Mouse (Mus musculus) liver, embryonic 15.5 days (tissue): ENCODE data around the gene Grin3b. TPM values are rescaled to one million over a fixed set of nuclear protein-coding genes. Genes with fewer than 3 reads are reported as not detected.

ENCODE experiments used
- ATAC-seq: fragments of 200-750 bp; cut with Nextera tagmentation; 2 replicates; pipeline ENCODE4 v1.8.0; 2017; ENCODE audit warnings: moderate number of reproducible peaks, mild to moderate bottlenecking, moderate library complexity; ENCODE audit not compliant: insufficient read depth
- H3K27ac ChIP-seq: fragments of 300-500 bp; sonication (generic); replicated peaks from 2 replicates; pipeline ENCODE4 v1.5.1; 2015; ENCODE audit warnings: mild to moderate bottlenecking, inconsistent platforms
- H3K27me3 ChIP-seq: fragments of 300-500 bp; sonication (generic); 2 replicates; pipeline ENCODE4 v1.6.1; 2015; ENCODE audit warnings: mild to moderate bottlenecking, inconsistent platforms
- H3K36me3 ChIP-seq: fragments of 300-500 bp; sonication (generic); replicated peaks from 2 replicates; pipeline ENCODE4 v1.6.1; 2015; ENCODE audit warnings: moderate library complexity, mild to moderate bottlenecking, inconsistent platforms
- H3K4me1 ChIP-seq: fragments of 300-500 bp; sonication (generic); replicated peaks from 2 replicates; pipeline ENCODE4 v1.6.1; 2015; ENCODE audit warnings: inconsistent platforms
- H3K4me2 ChIP-seq: fragments of 300-500 bp; sonication (generic); 2 replicates; pipeline ENCODE4 v1.6.1; 2015; ENCODE audit warnings: moderate library complexity, mild to moderate bottlenecking, inconsistent platforms
- H3K4me3 ChIP-seq: fragments of 300-500 bp; sonication (generic); replicated peaks from 2 replicates; pipeline ENCODE4 v1.5.1; 2015; ENCODE audit warnings: mild to moderate bottlenecking, inconsistent platforms
- H3K9ac ChIP-seq: fragments of 300-500 bp; sonication (generic); 2 replicates; pipeline ENCODE4 v1.6.1; 2015; ENCODE audit warnings: moderate library complexity, mild to moderate bottlenecking, inconsistent platforms
- H3K9me3 ChIP-seq: fragments of 300-500 bp; sonication (generic); replicated peaks from 2 replicates; pipeline ENCODE4 v1.6.1; 2016; ENCODE audit warnings: inconsistent platforms
- WGBS: fragments of 180-500 bp; shearing (Covaris S2); methylation state at CpG from one replicate; pipeline ENCODE4 v1.1.7; 2015; ENCODE audit warnings: mixed read lengths; ENCODE audit not compliant: insufficient replicate concordance; 5-methylcytosine and 5-hydroxymethylcytosine counted together
- polyA plus RNA-seq: library from polyadenylated mRNA; unstranded; fragments of >200 nt; fragmentation: Nextera tagmentation; extraction: Ambion mirVana; gene quantifications from 2 replicates; pipeline ENCODE4 v1.2.1, GENCODE M21; 2015

The Grin3b gene
- polyA plus RNA-seq, 1 experiment from 2014 or later: 0.10 TPM

DNA sequence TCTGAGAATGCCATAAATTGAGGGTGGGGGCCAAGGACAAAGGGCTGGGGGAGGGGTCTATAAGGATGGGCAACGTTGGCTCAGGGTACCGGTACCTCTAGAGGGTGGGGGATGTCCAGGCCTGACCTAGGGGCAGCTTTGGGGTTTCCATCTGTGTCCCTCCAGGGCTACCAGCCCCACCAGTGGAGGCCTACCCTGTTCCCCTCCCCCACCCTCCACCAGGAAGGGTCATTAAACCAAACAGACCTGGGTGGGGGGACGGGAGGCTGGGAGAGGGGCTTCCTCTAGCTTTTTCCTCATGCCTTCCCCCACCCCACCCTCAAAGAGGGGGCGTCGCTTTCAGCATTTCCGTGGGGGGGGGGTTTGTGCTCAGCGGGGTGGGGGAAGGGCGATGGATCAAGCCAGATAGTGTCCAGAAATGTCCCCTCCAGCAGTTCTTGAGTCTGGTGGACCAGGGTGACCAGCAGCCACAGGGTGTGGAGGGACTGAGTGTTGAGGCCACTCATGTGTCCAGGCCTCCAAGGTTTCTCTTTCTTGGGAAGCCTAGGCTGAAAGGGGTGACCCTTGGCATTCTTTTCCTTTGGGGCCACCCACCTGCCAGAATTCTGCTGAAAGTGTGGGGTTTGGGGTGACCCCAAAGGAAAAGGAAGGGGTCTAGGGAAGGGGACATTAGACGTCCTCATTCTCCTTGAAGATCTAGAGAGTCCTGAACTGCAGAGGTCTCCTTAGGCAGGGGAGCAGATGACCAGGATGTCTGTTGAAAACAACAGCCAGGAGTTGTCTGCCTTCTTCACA is 41.4 kb upstream of the Grin3b start:
- Histone ChIP-seq H3K9ac (peak overlapping the region; percentile 40), H3K27ac (peak overlapping the region; percentile 63), H3K27me3 (no peaks in the 10 kb centered on the region), H3K4me1 (peaks cover 89% of the 10 kb centered on the region), H3K4me2 (peak overlapping the region; percentile 98), H3K9me3 (no peaks in the 10 kb centered on the region), H3K36me3 (peaks cover 30% of the 10 kb centered on the region), H3K4me3 (peak overlapping the region; percentile 83)
- 26% methylated on average over 9 of the region's 9 CpGs for WGBS
- no peak for ATAC-seq

DNA sequence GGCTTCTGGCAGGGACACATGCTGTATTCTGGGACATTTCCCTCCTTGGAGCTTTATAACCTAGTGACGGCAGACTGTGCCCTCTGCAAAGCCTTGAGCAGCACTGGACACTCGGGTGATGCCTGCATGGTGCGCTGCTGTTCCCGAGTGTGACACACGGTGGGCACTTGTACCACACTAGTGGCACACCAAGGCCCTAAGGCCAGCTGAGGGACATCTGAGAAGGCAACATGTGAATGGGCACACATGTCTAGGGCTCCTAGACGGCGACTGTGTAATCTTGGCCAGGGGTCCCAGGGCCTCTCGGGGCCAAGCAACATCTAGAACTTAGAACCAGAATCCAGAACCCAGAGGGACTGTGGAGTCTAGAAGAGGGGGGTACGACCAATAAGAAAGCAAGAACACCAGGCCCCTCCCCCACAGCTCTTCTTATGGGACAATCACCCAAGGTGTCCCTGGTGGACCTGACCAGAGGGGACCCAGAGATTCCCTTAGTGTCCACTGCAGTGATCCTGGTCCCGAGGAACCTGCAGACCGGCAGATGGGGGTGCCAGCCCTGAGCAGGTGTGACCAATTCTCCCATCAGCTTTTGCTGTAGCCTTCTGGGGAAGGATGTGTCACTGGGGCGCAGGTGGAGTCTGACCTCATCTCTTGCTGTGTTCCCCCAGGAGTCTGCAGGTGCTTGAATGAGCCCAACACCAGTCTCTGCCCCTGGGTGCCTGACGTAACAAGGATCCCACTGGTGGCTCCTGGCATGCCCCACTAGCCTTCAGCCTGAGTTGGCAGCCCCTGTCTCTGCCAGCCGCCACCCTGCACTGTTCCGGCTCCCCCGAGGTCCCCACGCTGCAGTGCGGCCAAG is 40.3 kb upstream of the Grin3b start:
- Histone ChIP-seq H3K27ac (peak overlapping the region; percentile 46; the same call in 1 of the 2 replicates), H3K4me1 (peaks cover 97% of the 10 kb centered on the region), H3K4me2 (peak overlapping the region; percentile 98), H3K27me3 (no peaks in the 10 kb centered on the region), H3K36me3 (peaks cover 36% of the 10 kb centered on the region), H3K9me3 (no peaks in the 10 kb centered on the region), H3K4me3 (peak overlapping the region; percentile 83; the same call in 1 of the 2 replicates), H3K9ac (no peak overlapping the region)
- WGBS: 77% methylated on average over 18 of the region's 18 CpGs
- no peak for ATAC-seq

DNA sequence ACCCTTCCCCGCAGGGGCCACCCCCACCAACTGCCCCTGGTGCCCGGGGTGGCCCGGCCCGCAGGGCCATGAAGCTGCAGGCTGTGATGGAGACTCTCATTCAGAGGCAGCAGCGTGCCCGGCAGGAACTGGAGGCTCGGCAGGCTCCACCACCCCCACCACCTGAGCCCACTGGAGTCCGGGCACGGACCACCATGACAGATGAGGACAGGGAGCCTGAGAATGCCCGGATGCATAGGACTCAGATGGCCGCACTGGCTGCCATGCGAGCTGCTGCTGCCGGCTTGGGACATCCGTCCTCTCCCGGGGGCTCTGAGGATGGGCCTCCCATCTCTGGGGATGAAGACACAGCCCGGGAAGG is 39.7 kb upstream of the Grin3b start:
- H3K27ac ChIP-seq: no peak overlapping the region
- H3K27me3 ChIP-seq: no peaks in the 10 kb centered on the region
- no peak for ATAC-seq
- H3K9me3 ChIP-seq: no peaks in the 10 kb centered on the region
- peaks cover 98% of the 10 kb centered on the region for H3K4me1 ChIP-seq
- H3K4me2 ChIP-seq: no peak overlapping the region
- WGBS: 85% methylated on average over 16 of the region's 16 CpGs
- peaks cover 40% of the 10 kb centered on the region for H3K36me3 ChIP-seq
- no peak overlapping the region for H3K9ac ChIP-seq
- no peak overlapping the region for H3K4me3 ChIP-seq

DNA sequence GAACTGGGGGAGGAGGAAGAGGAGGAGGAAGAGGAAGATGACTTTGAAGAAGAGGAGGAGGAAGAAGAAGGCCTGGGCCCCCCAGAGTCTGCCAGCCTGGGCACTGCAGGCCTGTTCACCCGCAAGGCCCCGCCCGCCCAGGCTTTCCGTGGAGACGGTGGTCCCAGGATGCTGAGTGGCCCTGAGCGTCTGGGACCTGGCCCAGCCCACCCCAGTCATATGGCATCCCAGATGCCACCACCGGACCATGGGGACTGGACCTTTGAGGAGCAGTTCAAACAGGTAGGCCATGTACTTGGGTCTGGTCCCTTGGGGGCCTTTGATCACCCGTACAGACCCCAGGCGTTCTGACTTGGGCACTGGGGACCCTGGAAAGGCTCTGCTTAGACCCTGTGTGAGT is 38.7 kb upstream of the Grin3b start:
- Histone ChIP-seq H3K27me3 (no peaks in the 10 kb centered on the region), H3K9ac (no peak overlapping the region), H3K4me3 (no peak overlapping the region), H3K36me3 (peaks cover 44% of the 10 kb centered on the region), H3K4me1 (peaks cover 98% of the 10 kb centered on the region), H3K9me3 (no peaks in the 10 kb centered on the region), H3K4me2 (no peak overlapping the region), H3K27ac (no peak overlapping the region)
- 61% methylated on average over 9 of the region's 9 CpGs for WGBS
- ATAC-seq: no peak

DNA sequence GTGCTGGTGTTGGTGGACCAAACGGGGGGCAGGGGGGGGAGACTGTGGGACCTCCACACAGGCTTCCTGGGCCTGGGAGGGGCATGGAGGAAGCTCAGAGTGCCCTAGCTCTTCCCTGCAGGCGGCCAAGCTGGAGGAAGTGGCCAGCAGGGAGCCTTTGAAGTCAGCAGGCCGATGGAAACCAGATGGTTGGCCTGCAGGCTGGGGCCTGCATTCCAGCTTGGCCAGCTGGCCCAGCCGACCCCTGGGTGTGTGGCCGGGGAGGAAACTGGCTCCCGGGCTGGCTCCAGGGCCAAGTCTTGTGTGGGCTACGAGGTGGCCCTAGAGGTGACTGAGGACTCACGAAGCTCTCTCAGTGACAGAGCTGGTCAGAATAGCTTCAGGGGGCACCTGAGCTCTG is 37.8 kb upstream of the Grin3b start:
- peaks cover 98% of the 10 kb centered on the region for H3K4me1 ChIP-seq

DNA sequence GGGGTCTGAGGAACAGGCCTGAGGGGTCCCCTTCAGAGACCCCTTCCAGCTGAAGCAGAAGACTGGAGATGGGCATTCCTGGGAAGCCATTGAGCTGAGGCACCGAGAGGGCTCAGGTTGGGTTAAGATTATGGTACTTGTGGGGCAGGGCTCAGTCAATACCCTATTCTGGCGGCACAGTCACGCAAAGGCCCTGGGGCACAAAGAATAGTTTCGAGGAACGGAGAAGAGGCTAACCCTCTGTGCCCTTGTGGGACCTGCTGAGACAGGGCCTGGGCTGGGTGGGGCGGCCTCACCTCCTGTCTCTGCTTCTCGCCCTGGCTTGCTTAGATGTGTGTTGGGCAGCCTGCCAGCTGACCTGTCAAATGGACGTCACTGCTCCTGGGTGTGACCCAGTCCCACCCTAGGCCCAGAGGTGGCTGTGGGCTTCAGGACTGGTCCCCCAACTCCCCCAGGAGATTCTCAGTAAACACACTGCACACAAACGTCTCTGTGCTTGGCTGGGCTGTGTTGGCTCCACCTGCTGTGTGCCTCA is 37.3 kb upstream of the Grin3b start:
- Histone ChIP-seq H3K27ac (0 out of 2 replicates have a peak overlapping the region, but pooled peaks have one; percentile 6), H3K4me1 (peaks cover 98% of the 10 kb centered on the region), H3K4me3 (no peak overlapping the region), H3K9me3 (no peaks in the 10 kb centered on the region), H3K9ac (no peak overlapping the region), H3K36me3 (peaks cover 44% of the 10 kb centered on the region), H3K4me2 (no peak overlapping the region), H3K27me3 (no peaks in the 10 kb centered on the region)
- 66% methylated on average over 9 of the region's 9 CpGs for WGBS
- no peak for ATAC-seq

More for the DNA sequence above, 37.8 kb upstream of the Grin3b start:
- 0 out of 2 replicates have a peak overlapping the region, but pooled peaks have one; percentile 6 for H3K27ac ChIP-seq
- no peaks in the 10 kb centered on the region for H3K27me3 ChIP-seq
- no peaks in the 10 kb centered on the region for H3K9me3 ChIP-seq
- ATAC-seq: no peak
- peak overlapping the region; percentile 7; the same call in 1 of the 2 replicates for H3K4me2 ChIP-seq
- no peak overlapping the region for H3K4me3 ChIP-seq
- no peak overlapping the region for H3K9ac ChIP-seq
- H3K36me3 ChIP-seq: peaks cover 44% of the 10 kb centered on the region
- WGBS: 52% methylated on average over 8 of the region's 8 CpGs

DNA sequence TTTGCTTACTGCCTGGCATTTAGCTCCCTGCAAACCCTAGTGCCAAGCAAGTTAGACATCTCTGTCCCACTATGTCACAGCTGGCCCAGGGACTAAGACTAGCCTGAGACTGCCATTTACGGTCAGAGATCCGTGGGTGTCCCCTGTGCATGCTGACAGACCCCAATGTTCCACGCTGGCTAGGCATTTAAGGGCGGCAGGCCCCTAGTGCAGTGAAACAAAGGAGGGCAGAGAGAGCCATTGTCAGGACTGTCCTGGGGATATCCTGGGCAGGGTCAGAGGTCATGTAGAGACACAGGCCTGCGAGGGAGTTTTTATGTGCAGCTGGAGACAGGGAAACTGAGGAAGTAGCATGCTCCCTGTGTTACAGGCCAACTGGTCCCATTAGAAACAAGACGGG is 36.7 kb upstream of the Grin3b start:
- Histone ChIP-seq H3K27ac (no peak overlapping the region), H3K9me3 (no peaks in the 10 kb centered on the region), H3K27me3 (no peaks in the 10 kb centered on the region), H3K4me1 (peaks cover 100% of the 10 kb centered on the region), H3K4me2 (peak overlapping the region; percentile 4; the same call in 1 of the 2 replicates), H3K9ac (no peak overlapping the region), H3K36me3 (peaks cover 44% of the 10 kb centered on the region), H3K4me3 (no peak overlapping the region)
- 71% methylated on average over 6 of the region's 6 CpGs for WGBS
- ATAC-seq: no peak

DNA sequence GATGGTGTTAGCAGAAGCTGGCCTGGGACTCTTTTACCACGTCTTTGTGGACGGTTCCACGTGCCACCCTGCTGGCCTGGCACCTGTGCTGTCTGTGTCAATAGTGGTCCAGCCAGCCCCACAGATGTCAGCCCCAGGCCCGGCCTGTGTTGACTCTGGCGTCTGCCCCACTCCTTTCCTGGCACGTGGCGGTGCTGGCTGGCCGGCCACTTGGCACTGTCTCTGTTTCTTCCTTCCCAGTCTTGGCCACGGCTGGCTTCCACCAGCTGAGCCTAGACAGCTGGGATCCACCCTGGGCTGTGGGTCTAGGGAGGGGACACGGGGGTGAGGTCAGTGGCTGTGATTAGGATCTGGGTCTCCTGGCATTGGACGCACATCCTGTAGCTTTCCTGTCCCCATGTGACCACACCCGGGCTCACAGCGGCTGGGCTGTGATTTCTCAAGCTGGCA is 36.2 kb upstream of the Grin3b start:
- Histone ChIP-seq H3K4me3 (no peak overlapping the region), H3K27me3 (no peaks in the 10 kb centered on the region), H3K4me1 (peaks cover 99% of the 10 kb centered on the region), H3K9ac (no peak overlapping the region), H3K4me2 (peak overlapping the region; percentile 4; the same call in 1 of the 2 replicates), H3K36me3 (peaks cover 44% of the 10 kb centered on the region), H3K27ac (0 out of 2 replicates have a peak overlapping the region, but pooled peaks have one; percentile 38), H3K9me3 (no peaks in the 10 kb centered on the region)
- no peak for ATAC-seq
- WGBS: 58% methylated on average over 13 of the region's 13 CpGs

DNA sequence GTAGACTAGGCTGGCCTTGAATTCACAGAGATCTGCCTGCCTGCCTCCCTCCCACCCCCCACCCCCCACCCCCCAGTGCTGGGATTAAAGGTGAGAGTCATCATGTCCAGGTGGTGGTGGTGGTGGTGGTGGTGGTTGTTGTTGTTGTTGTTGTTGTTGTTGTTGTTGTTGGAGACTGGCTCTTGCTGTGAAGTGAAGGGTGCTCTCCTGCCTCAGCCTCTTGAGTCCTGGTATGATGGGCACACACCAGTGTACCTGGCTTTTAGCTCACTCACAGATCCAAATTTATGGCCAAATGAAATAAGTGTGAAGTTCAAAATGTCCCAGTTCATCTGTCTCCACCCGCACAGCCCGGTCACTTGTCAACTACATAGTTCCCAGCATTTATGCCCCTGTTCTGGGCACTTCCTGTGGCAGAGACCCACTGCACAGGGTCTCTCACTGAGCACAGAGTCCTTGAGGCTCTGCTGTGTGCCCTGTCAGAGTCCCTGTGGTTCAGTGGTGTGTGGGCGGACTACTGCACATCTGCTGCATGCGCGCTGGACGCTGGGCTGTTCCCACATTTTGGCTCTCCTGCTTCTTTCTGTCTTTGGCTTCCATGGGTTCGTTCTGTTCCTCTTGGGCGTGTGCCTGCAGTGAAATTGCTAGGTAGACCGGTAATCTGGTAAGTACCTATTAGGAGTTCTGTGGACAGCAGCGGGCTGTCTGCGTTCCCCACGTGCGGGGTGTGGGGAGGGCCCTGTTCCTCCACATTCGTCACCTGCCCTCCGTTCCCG is 35.5 kb upstream of the Grin3b start:
- WGBS: 77% methylated on average over 16 of the region's 16 CpGs
- no peaks in the 10 kb centered on the region for H3K27me3 ChIP-seq
- no peak overlapping the region for H3K9ac ChIP-seq
- H3K4me2 ChIP-seq: no peak overlapping the region
- no peaks in the 10 kb centered on the region for H3K9me3 ChIP-seq
- no peak overlapping the region for H3K27ac ChIP-seq
- ATAC-seq: no peak
- H3K4me3 ChIP-seq: no peak overlapping the region
- peaks cover 99% of the 10 kb centered on the region for H3K4me1 ChIP-seq
- peaks cover 44% of the 10 kb centered on the region for H3K36me3 ChIP-seq

DNA sequence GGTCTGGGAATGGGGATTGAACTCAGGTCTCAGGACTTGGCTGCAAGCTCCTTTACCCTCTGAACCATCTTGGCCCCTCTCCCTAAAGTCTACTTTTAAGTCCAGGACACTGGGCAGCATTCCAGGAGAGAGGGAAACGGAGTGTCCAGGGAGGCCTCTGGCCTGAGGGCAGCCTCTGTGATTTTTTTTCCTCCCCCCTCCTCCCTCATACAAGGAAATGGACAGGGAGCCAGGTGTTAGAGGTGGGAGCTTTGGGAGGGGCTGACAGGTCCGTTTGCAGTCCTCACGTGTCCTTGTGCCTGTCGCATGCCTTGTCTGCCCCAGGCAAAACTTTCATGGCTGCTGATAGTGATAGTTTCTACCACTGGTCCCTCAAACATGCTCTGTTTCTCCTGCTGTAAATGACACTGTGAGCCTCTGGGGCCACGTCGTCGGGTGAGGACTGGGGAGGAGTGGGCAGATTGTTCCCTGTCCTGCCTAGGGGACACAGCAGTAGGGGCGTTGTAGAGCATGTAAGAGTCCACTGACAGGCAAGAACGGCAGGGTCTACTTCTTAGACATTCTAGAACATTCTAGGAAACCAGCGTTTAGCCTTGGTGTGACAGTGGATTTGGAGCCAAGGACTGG is 34.1 kb upstream of the Grin3b start:
- Histone ChIP-seq H3K27ac (peak overlapping the region; percentile 78), H3K27me3 (no peaks in the 10 kb centered on the region), H3K36me3 (peaks cover 35% of the 10 kb centered on the region), H3K9me3 (no peaks in the 10 kb centered on the region), H3K4me3 (no peak overlapping the region), H3K4me1 (peaks cover 98% of the 10 kb centered on the region), H3K4me2 (peak overlapping the region; percentile 58), H3K9ac (no peak overlapping the region)
- whole genome bisulfite sequencing: 57% methylated on average over 10 of the region's 10 CpGs
- no peak for ATAC-seq
